Mouse (Mus musculus) ES-E14 (cell line): Measurements from ENCODE around the gene Cplane1.

ENCODE experiments used
- CHD2 ChIP-seq: IDR thresholded peaks from 2 replicates; pipeline ENCODE4 v1.6.1; 2014; ENCODE audit warnings: mild to moderate bottlenecking, low read depth, low read length, inconsistent platforms
- ZC3H11A ChIP-seq: IDR thresholded peaks from 2 replicates; pipeline ENCODE4 v1.6.1; 2012; ENCODE audit warnings: low read depth, mild to moderate bottlenecking, inconsistent platforms, low read length, borderline replicate concordance
- ZNF384 ChIP-seq: IDR thresholded peaks from 2 replicates; pipeline ENCODE4 v1.6.1; 2012; ENCODE audit warnings: low read depth, low read length, inconsistent platforms

DNA sequence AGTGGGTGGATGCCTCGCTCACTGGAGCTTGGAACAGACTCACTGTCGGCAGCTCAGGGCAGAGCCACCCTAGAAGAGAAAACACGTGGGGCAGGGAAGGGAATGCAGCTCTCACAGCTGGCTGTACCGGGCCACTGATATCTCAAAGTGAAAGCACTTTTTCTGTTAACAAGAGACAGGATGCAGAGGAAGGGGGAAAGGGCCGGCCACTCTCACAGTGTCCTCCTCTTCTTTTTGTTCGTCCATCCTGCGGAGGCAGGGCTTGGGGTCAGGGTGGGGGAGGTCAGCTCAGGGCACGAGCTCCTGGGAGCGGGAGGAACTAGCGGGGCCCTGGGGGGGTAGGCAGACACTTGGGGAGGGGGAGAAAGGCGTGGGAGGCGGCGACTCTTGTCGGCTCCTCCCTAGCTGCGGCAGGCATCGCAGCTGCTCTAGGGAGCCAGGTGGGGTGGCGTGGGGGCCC, 110.4 kb downstream of the Cplane1 start:
- TF ChIP-seq CHD2 = no peak
- no peak for TF ChIP-seq ZC3H11A
- no peak for TF ChIP-seq ZNF384
